33 mouse cellular contexts compared by ENCODE assay signal in the genomic region with DNA sequence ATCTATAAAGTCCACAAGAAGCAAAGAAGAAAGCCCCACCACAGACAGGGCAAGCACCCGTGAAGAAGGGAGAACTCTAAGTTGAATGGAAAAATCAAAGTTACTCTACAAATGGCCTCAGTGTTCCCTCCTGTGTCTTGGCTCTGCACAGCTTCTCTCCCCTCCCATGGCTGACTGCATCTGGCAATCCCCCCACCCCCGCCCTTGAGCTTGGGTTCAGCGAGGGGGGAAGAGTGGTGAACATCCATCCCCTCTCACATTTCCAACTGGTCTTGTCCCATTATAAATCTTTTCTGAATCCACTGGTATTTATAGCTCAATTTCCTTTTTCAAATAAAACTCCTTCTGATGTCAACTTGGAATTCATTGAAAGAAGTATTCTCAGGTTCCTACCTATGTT.
"Had no signal": no experiment of that assay in that cellular context is flagged by ENCODE, and none has a peak within 500 bp of the region (broad histone marks: within the 10 kb centered on the region; RNA-seq: fewer than 3 reads in every experiment).

No protein-coding gene starts in this region.

- H3K9me3 ChIP-seq: limb, embryonic 10.5 days; limb, embryonic 12.5 days; limb, embryonic 13.5 days; limb, embryonic 15.5 days; liver, embryonic 12.5 days; liver, embryonic 13.5 days; liver, embryonic 15.5 days; lung, embryonic 15.5 days; megakaryocyte, embryonic 14.5 days; midbrain, embryonic 10.5 days; midbrain, embryonic 12.5 days; midbrain, embryonic 13.5 days; midbrain, embryonic 15.5 days; neural tube, embryonic 12.5 days; neural tube, embryonic 13.5 days had no signal

- H3K27ac ChIP-seq: limb, embryonic 10.5 days; limb, embryonic 12.5 days; limb, embryonic 13.5 days; limb, embryonic 15.5 days; liver, embryonic 12.5 days; liver, embryonic 13.5 days; liver, embryonic 14.5 days; liver, embryonic 15.5 days; lung, embryonic 15.5 days; macrophage; midbrain, embryonic 10.5 days; midbrain, embryonic 12.5 days; midbrain, embryonic 13.5 days; midbrain, embryonic 15.5 days; neural tube, embryonic 12.5 days; neural tube, embryonic 13.5 days had no signal

- H3K4me1 ChIP-seq: limb, embryonic 15.5 days; liver, embryonic 12.5 days; liver, embryonic 13.5 days; liver, embryonic 15.5 days; lung, embryonic 15.5 days; megakaryocyte, embryonic 14.5 days; midbrain, embryonic 10.5 days; midbrain, embryonic 12.5 days; midbrain, embryonic 13.5 days; midbrain, embryonic 15.5 days; neural tube, embryonic 12.5 days; neural tube, embryonic 13.5 days had no signal

- H3K36me3 ChIP-seq: limb, embryonic 10.5 days; limb, embryonic 13.5 days; limb, embryonic 15.5 days; liver, embryonic 12.5 days; liver, embryonic 13.5 days; liver, embryonic 15.5 days; lung, embryonic 15.5 days; midbrain, embryonic 10.5 days; midbrain, embryonic 12.5 days; midbrain, embryonic 13.5 days; midbrain, embryonic 15.5 days; neural tube, embryonic 12.5 days; neural tube, embryonic 13.5 days had no signal

- H3K9ac ChIP-seq: limb, embryonic 12.5 days; limb, embryonic 13.5 days; limb, embryonic 15.5 days; liver, embryonic 12.5 days; liver, embryonic 13.5 days; liver, embryonic 14.5 days; liver, embryonic 15.5 days; liver, postnatal 0 days; lung, embryonic 14.5 days; lung, embryonic 15.5 days; midbrain, embryonic 12.5 days; midbrain, embryonic 13.5 days; midbrain, embryonic 15.5 days; neural tube, embryonic 12.5 days; neural tube, embryonic 13.5 days had no signal

- H3K4me2 ChIP-seq: limb, embryonic 12.5 days; limb, embryonic 13.5 days; limb, embryonic 15.5 days; liver, embryonic 11.5 days; liver, embryonic 12.5 days; liver, embryonic 13.5 days; liver, embryonic 15.5 days; lung, embryonic 14.5 days; lung, embryonic 15.5 days; midbrain, embryonic 11.5 days; midbrain, embryonic 12.5 days; midbrain, embryonic 13.5 days; midbrain, embryonic 15.5 days; neural tube, embryonic 12.5 days; neural tube, embryonic 13.5 days had no signal

- H3K4me3 ChIP-seq: limb, embryonic 10.5 days; limb, embryonic 12.5 days; limb, embryonic 13.5 days; limb, embryonic 15.5 days; liver, embryonic 12.5 days; liver, embryonic 13.5 days; liver, embryonic 15.5 days; lung, embryonic 15.5 days; megakaryocyte, embryonic 14.5 days; midbrain, embryonic 10.5 days; midbrain, embryonic 12.5 days; midbrain, embryonic 13.5 days; midbrain, embryonic 15.5 days; myocyte; neural tube, embryonic 12.5 days; neural tube, embryonic 13.5 days had no signal

- H3K27me3 ChIP-seq: limb, embryonic 12.5 days; limb, embryonic 13.5 days; limb, embryonic 15.5 days; liver, embryonic 12.5 days; liver, embryonic 13.5 days; liver, embryonic 15.5 days; lung, embryonic 15.5 days; megakaryocyte, embryonic 14.5 days; midbrain, embryonic 12.5 days; midbrain, embryonic 13.5 days; midbrain, embryonic 15.5 days; neural tube, embryonic 12.5 days; neural tube, embryonic 13.5 days had no signal

- DNase-seq: left cerebral cortex, postnatal 4 days; liver; liver, embryonic 13.5 days; lung, adult 18-20 months; lung, adult 2 months; lung, embryonic 14.5 days; lung, postnatal 10 days; lung, postnatal 14 days; lung, postnatal 36 days; lung, postnatal 4 days; midbrain, embryonic 14.5 days had no signal

- ATAC-seq: liver, embryonic 12.5 days; lung, postnatal 0 days; midbrain, embryonic 13.5 days; midbrain, embryonic 15.5 days; midbrain, embryonic 16.5 days had no signal
